Mouse (Mus musculus): ENCODE measurements at regions not wholly inside any gene's neighbourhood (a gene's known extent, or its start where the extent isn't known, plus 50 kb on each side); places are given as distances from the start of the nearest gene placed in this dataset.

GRCm38 (mm10) chr2:63849486-63849885, 248.4 kb downstream of the Fign start:
- no peaks in the 10 kb centered on the region for H3K27me3 ChIP-seq (ENCODE audit: control insufficient read depth, insufficient read depth, low read length)
- H3K4me2 ChIP-seq (ENCODE audit: low read length) = no peak overlapping the region
- ATAC-seq (ENCODE audit: insufficient number of reproducible peaks, insufficient read depth, low FRiP score, low read depth) = no peak

GRCm38 (mm10) chr2:63832041-63832714, 265.7 kb downstream of the Fign start:
- no peak overlapping the region for H3K4me2 ChIP-seq (ENCODE audit: low read length)
- no peak overlapping the region for H3K9ac ChIP-seq (ENCODE audit: low read length)
- H3K4me3 ChIP-seq (ENCODE audit: control insufficient read depth in 1 of 2, insufficient read depth in 1 of 2, low read depth in 1 of 2, low read length in 2 of 2) = no peak overlapping the region
- peak overlapping the region; percentile 61 to 85 for H3K27ac ChIP-seq (replicated peaks in 1 of 2; ENCODE audit: control insufficient read depth in 1 of 2, insufficient read depth in 1 of 2, low read depth in 2 of 2, low read length in 2 of 2)
- H3K9me3 ChIP-seq (ENCODE audit: control insufficient read depth, low read length) = no peaks in the 10 kb centered on the region
- 44% methylated on average over 4 of the region's 4 CpGs for whole genome bisulfite sequencing
- ATAC-seq (ENCODE audit: insufficient number of reproducible peaks, insufficient read depth, low FRiP score, low read depth) = peak; percentile 54; the same call in 1 of the 2 replicates
- no peaks in the 10 kb centered on the region for H3K27me3 ChIP-seq (ENCODE audit: control insufficient read depth, insufficient read depth, low read length)
- no peaks in the 10 kb centered on the region for H3K36me3 ChIP-seq (ENCODE audit: control insufficient read depth, insufficient read depth, low read length)
- peaks cover 10 to 24% of the 10 kb centered on the region in 2 experiments; a peak in 3 of 4 replicates for H3K4me1 ChIP-seq (ENCODE audit: control insufficient read depth in 2 of 2, insufficient read depth in 2 of 2, low read length in 2 of 2)

More at GRCm38 (mm10) chr2:63849486-63849885, 248.4 kb downstream of the Fign start:
- Histone ChIP-seq H3K27ac (replicated peaks in 1 of 2; ENCODE audit: control insufficient read depth in 1 of 2, insufficient read depth in 1 of 2, low read depth in 2 of 2, low read length in 2 of 2) (no peak overlapping the region), H3K36me3 (ENCODE audit: control insufficient read depth, insufficient read depth, low read length) (no peaks in the 10 kb centered on the region), H3K4me1 (ENCODE audit: control insufficient read depth in 2 of 2, insufficient read depth in 2 of 2, low read length in 2 of 2) (peaks cover 6 to 9% of the 10 kb centered on the region in 2 experiments), H3K9ac (ENCODE audit: low read length) (no peak overlapping the region), H3K4me3 (ENCODE audit: control insufficient read depth in 1 of 2, insufficient read depth in 1 of 2, low read depth in 1 of 2, low read length in 2 of 2) (no peak overlapping the region), H3K9me3 (ENCODE audit: control insufficient read depth, low read length) (0 out of 2 replicates have a peak, but pooled peaks cover 3% of the 10 kb centered on the region)
- 84% methylated on average over 6 of the region's 6 CpGs for WGBS

GRCm38 (mm10) chr2:63830431-63830830, 267.4 kb downstream of the Fign start:
- WGBS = 9% methylated on average over 5 of the region's 5 CpGs
- Histone ChIP-seq H3K27ac (replicated peaks in 1 of 2; ENCODE audit: control insufficient read depth in 1 of 2, insufficient read depth in 1 of 2, low read depth in 2 of 2, low read length in 2 of 2) (peak overlapping the region; percentile 71 to 85), H3K27me3 (ENCODE audit: control insufficient read depth, insufficient read depth, low read length) (no peaks in the 10 kb centered on the region)

GRCm38 (mm10) chr2:63828633-63829032, 269.2 kb downstream of the Fign start:
- Histone ChIP-seq H3K9me3 (ENCODE audit: control insufficient read depth, low read length) (no peaks in the 10 kb centered on the region), H3K4me1 (ENCODE audit: control insufficient read depth in 2 of 2, insufficient read depth in 2 of 2, low read length in 2 of 2) (peaks cover 10 to 30% of the 10 kb centered on the region in 2 experiments), H3K27me3 (ENCODE audit: control insufficient read depth, insufficient read depth, low read length) (no peaks in the 10 kb centered on the region), H3K27ac (replicated peaks in 1 of 2; ENCODE audit: control insufficient read depth in 1 of 2, insufficient read depth in 1 of 2, low read depth in 2 of 2, low read length in 2 of 2) (no peak overlapping the region), H3K4me2 (ENCODE audit: low read length) (no peak overlapping the region), H3K36me3 (ENCODE audit: control insufficient read depth, insufficient read depth, low read length) (no peaks in the 10 kb centered on the region), H3K4me3 (ENCODE audit: control insufficient read depth in 1 of 2, insufficient read depth in 1 of 2, low read depth in 1 of 2, low read length in 2 of 2) (no peak overlapping the region), H3K9ac (ENCODE audit: low read length) (no peak overlapping the region)
- WGBS = 35% methylated on average over 3 of the region's 3 CpGs
- ATAC-seq (ENCODE audit: insufficient number of reproducible peaks, insufficient read depth, low FRiP score, low read depth) = no peak

More at GRCm38 (mm10) chr2:63830431-63830830, 267.4 kb downstream of the Fign start:
- Histone ChIP-seq H3K36me3 (ENCODE audit: control insufficient read depth, insufficient read depth, low read length) (no peaks in the 10 kb centered on the region), H3K4me3 (ENCODE audit: control insufficient read depth in 1 of 2, insufficient read depth in 1 of 2, low read depth in 1 of 2, low read length in 2 of 2) (no peak overlapping the region), H3K9ac (ENCODE audit: low read length) (no peak overlapping the region), H3K9me3 (ENCODE audit: control insufficient read depth, low read length) (no peaks in the 10 kb centered on the region), H3K4me1 (ENCODE audit: control insufficient read depth in 2 of 2, insufficient read depth in 2 of 2, low read length in 2 of 2) (peaks cover 10 to 24% of the 10 kb centered on the region in 2 experiments; a peak in 3 of 4 replicates), H3K4me2 (ENCODE audit: low read length) (peak overlapping the region; percentile 19; the same call in 1 of the 2 replicates)
- ATAC-seq (ENCODE audit: insufficient number of reproducible peaks, insufficient read depth, low FRiP score, low read depth) = peak; percentile 56

- ATAC-seq (ENCODE audit: insufficient number of reproducible peaks, insufficient read depth, low FRiP score, low read depth) = peak; percentile 39; the same call in 1 of the 2 replicates
- Histone ChIP-seq H3K27ac (replicated peaks in 1 of 2; ENCODE audit: control insufficient read depth in 1 of 2, insufficient read depth in 1 of 2, low read depth in 2 of 2, low read length in 2 of 2) (peak overlapping the region; percentile 27 to 37; a peak in 1 of 4 replicates), H3K36me3 (ENCODE audit: control insufficient read depth, insufficient read depth, low read length) (no peaks in the 10 kb centered on the region), H3K27me3 (ENCODE audit: control insufficient read depth, insufficient read depth, low read length) (no peaks in the 10 kb centered on the region), H3K4me2 (ENCODE audit: low read length) (peak overlapping the region; percentile 59), H3K9ac (ENCODE audit: low read length) (peak overlapping the region; percentile 28; the same call in 1 of the 2 replicates), H3K4me3 (ENCODE audit: control insufficient read depth in 1 of 2, insufficient read depth in 1 of 2, low read depth in 1 of 2, low read length in 2 of 2) (peak overlapping the region in 1 of 2 experiments; percentile 16; a peak in 2 of 4 replicates), H3K4me1 (ENCODE audit: control insufficient read depth in 2 of 2, insufficient read depth in 2 of 2, low read length in 2 of 2) (peaks cover 0 to 10% of the 10 kb centered on the region in 2 experiments; a peak in 2 of 4 replicates), H3K9me3 (ENCODE audit: control insufficient read depth, low read length) (no peaks in the 10 kb centered on the region)
- WGBS = 6% methylated on average over 8 of the region's 8 CpGs
Observed at GRCm38 (mm10) chr2:63819440-63819839, 278.4 kb downstream of the Fign start.

Data from heart, embryonic 14.5 days (tissue).